Mouse (Mus musculus): ENCODE data around the gene Cyb5r4.
"Not testable (repeated sequence)": the region's sequence is repeated elsewhere in the genome, so short reads cannot be mapped to it uniquely, and the experiment has no call there.

Gene Cyb5r4

GRCm38 (mm10) chr9:87021778-87022523, at the start of gene Cyb5r4:
Cyb5r4 (plus strand) TSS chr9:87022014.
- DNase-seq (ENCODE audit: low read depth, low spot score), result peak; percentile 97

GRCm38 (mm10) chr9:86972471-86972870, 49.3 kb upstream of the Cyb5r4 start:
- not testable (repeated sequence) for DNase-seq (ENCODE audit: low read depth, low spot score)

GRCm38 (mm10) chr9:86973562-86973961, 48.3 kb upstream of the Cyb5r4 start:
- no peak for DNase-seq (ENCODE audit: low read depth, low spot score)

- DNase-seq (ENCODE audit: low read depth, low spot score), result no peak
Observed at GRCm38 (mm10) chr9:86976896-86977295, 44.9 kb upstream of the Cyb5r4 start.

GRCm38 (mm10) chr9:86978257-86978907, 43.4 kb upstream of the Cyb5r4 start:
- peak; percentile 37 for DNase-seq (ENCODE audit: low read depth, low spot score)

GRCm38 (mm10) chr9:86980048-86980447, 41.8 kb upstream of the Cyb5r4 start:
- DNase-seq (ENCODE audit: low read depth, low spot score), result no peak

- DNase-seq (ENCODE audit: low read depth, low spot score), result no peak
Observed at GRCm38 (mm10) chr9:86980942-86981341, 40.9 kb upstream of the Cyb5r4 start.

- DNase-seq (ENCODE audit: low read depth, low spot score), result no peak
Observed at GRCm38 (mm10) chr9:86981551-86981950, 40.3 kb upstream of the Cyb5r4 start.

GRCm38 (mm10) chr9:86984583-86984982, 37.2 kb upstream of the Cyb5r4 start:
- no peak for DNase-seq (ENCODE audit: low read depth, low spot score)

- no peak for DNase-seq (ENCODE audit: low read depth, low spot score)
Observed at GRCm38 (mm10) chr9:86985105-86985504, 36.7 kb upstream of the Cyb5r4 start.

- DNase-seq (ENCODE audit: low read depth, low spot score), result peak; percentile 81
Observed at GRCm38 (mm10) chr9:86986703-86987296, 35.0 kb upstream of the Cyb5r4 start.

- DNase-seq (ENCODE audit: low read depth, low spot score), result no peak
Observed at GRCm38 (mm10) chr9:86989822-86990221, 32.0 kb upstream of the Cyb5r4 start.

GRCm38 (mm10) chr9:86991758-86992157, 30.1 kb upstream of the Cyb5r4 start:
- DNase-seq (ENCODE audit: low read depth, low spot score), result no peak

- no peak for DNase-seq (ENCODE audit: low read depth, low spot score)
Observed at GRCm38 (mm10) chr9:86997046-86997691, 24.6 kb upstream of the Cyb5r4 start.

- DNase-seq (ENCODE audit: low read depth, low spot score), result no peak
Observed at GRCm38 (mm10) chr9:86999956-87000582, 21.7 kb upstream of the Cyb5r4 start.

- DNase-seq (ENCODE audit: low read depth, low spot score), result no peak
Observed at GRCm38 (mm10) chr9:87004701-87005434, 16.9 kb upstream of the Cyb5r4 start.

- no peak for DNase-seq (ENCODE audit: low read depth, low spot score)
Observed at GRCm38 (mm10) chr9:87005435-87005779, 16.4 kb upstream of the Cyb5r4 start.

- no peak for DNase-seq (ENCODE audit: low read depth, low spot score)
Observed at GRCm38 (mm10) chr9:87008507-87008906, 13.3 kb upstream of the Cyb5r4 start.

GRCm38 (mm10) chr9:87008919-87009318, 12.9 kb upstream of the Cyb5r4 start:
- no peak for DNase-seq (ENCODE audit: low read depth, low spot score)

GRCm38 (mm10) chr9:87015288-87015937, 6.4 kb upstream of the Cyb5r4 start, which contains the start of gene Ripply2:
Ripply2 (plus strand) TSS chr9:87015537.
- DNase-seq (ENCODE audit: low read depth, low spot score), result peak; percentile 24

GRCm38 (mm10) chr9:87015938-87016294, 5.9 kb upstream of the Cyb5r4 start:
- DNase-seq (ENCODE audit: low read depth, low spot score), result no peak

Measured in forelimb bud, embryonic 11.5 days (tissue).